Mouse (Mus musculus): ENCODE measurements around the gene Nt5dc1.

DNA sequence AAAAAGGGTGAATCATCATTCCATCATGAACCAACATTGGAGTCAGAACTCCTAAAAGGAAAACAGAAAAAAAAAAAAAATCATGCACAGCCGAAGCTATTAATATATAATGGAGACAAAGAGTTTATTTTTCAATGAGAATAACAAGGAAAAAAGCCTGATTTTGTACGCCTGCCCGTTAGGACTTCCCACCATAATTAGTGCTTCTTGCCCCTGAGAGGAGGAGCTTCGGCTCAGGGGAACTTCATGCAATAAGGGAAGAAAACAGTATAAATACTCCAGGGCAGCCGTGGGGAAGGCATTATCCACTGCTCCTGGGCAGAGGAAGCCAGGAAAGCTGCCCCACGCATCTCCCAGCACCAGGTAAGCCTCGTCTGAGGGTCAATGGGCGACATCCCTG, 28.7 kb downstream of the Nt5dc1 start, which contains the start of gene Col10a1:
- no peak for TF ChIP-seq CTCF (IDR thresholded peaks at IDR 0.05; ENCODE audit: low read depth, low read length)
- TF ChIP-seq POLR2A (IDR thresholded peaks at IDR 0.05; ENCODE audit: insufficient read depth, low read length): no peak
